Mouse (Mus musculus) liver, embryonic 14.5 days (tissue): ENCODE measurements at regions not wholly inside any gene's neighbourhood (a gene's known extent, or its start where the extent isn't known, plus 50 kb on each side); places are given as distances from the start of the nearest gene placed in this dataset.

ENCODE experiments used
- CTCF ChIP-seq: IDR thresholded peaks from 2 replicates; pipeline ENCODE4 v1.5.1; 2016; ENCODE audit warnings: antibody characterized with exemption, low read depth, control low read depth
- EP300 ChIP-seq: IDR thresholded peaks from 2 replicates; pipeline ENCODE4 v1.6.1; 2016; ENCODE audit warnings: antibody characterized with exemption, low read depth

GRCm38 (mm10) chr13:60273331-60273730, 96.2 kb upstream of the Gas1 start:
- no peak for TF ChIP-seq CTCF
- no peak for TF ChIP-seq EP300
